Mouse (Mus musculus): Measurements from ENCODE around the gene Rab11b. TPM values are rescaled to one million over a fixed set of nuclear protein-coding genes. Genes with fewer than 3 reads are reported as not detected.

Gene Rab11b
- total and polyA plus RNA-seq, 3 experiments = 24.0 to 105 TPM; not detected in 1

DNA sequence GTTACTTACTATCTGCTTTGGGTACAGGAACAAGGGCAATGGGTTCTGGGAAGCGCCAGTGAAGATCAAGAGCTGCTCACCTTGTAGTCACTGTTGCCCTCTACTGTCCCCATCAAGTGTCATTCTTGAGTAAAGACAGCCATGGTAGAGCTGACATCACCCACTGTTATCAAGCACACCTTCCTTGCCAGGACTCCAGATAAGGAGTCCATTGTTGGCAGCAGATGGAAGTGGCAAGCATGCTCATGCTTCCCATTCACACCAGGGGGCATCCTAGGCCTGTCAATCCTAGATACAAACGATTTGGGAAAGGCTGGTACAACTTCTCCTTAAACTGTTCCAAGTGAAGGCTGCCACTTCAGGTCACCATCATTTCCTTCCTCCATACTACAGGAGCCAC lies 14.3 kb downstream of the Rab11b start:
- no peak overlapping the region for H3K9ac ChIP-seq (ENCODE audit: control insufficient read depth, low read depth, low read length, poor library complexity, severe bottlenecking)
- H3K36me3 ChIP-seq (ENCODE audit: control insufficient read depth in 1 of 2, insufficient read depth in 2 of 2, low read length in 2 of 2) = peaks cover 2 to 9% of the 10 kb centered on the region in 2 experiments; a peak in 3 of 4 replicates
- no peaks in the 10 kb centered on the region for H3K27me3 ChIP-seq (ENCODE audit: control insufficient read depth in 1 of 2, insufficient read depth in 2 of 2, low read length in 2 of 2)
- peak; percentile 72 for DNase-seq (ENCODE audit: low read depth, low spot score)
- no peak overlapping the region for H3K27ac ChIP-seq (ENCODE audit: control insufficient read depth, low read depth, low read length)
- no peak for TF ChIP-seq MAZ (IDR thresholded peaks at IDR 0.05; ENCODE audit: low read depth, low read length)
- peak; percentile 25; the same call in 1 of the 2 replicates for TF ChIP-seq SIN3A (IDR thresholded peaks at IDR 0.05; ENCODE audit: low read length)
- peak; percentile 52 for TF ChIP-seq SMC3 (IDR thresholded peaks at IDR 0.05; ENCODE audit: low read depth, low read length)
- 0 out of 2 replicates have a peak, but pooled peaks have one; percentile 2 for TF ChIP-seq ELF1 (IDR thresholded peaks at IDR 0.05; ENCODE audit: low read depth, low read length)
- TF ChIP-seq GATA1 (IDR thresholded peaks at IDR 0.05; ENCODE audit: low read depth, low read length) = peak; percentile 90
- no peak for TF ChIP-seq ZC3H11A (IDR thresholded peaks at IDR 0.05; ENCODE audit: low read depth, low read length)
- peak; percentile 19 to 66 (median 27); a peak in 4 of 6 replicates for TF ChIP-seq CTCF (IDR thresholded peaks at IDR 0.05 in 2 of 3, conservative IDR thresholded peaks at IDR 0.05 in 1 of 3; ENCODE audit: control insufficient read depth in 1 of 3, insufficient read depth in 1 of 3, low read depth in 2 of 3, low read length in 3 of 3, poor library complexity in 1 of 3, severe bottlenecking in 1 of 3)
- TF ChIP-seq TCF12 (IDR thresholded peaks at IDR 0.05; ENCODE audit: low read depth, low read length) = peak; percentile 78
- peak; percentile 47; the same call in 1 of the 2 replicates for TF ChIP-seq MXI1 (IDR thresholded peaks at IDR 0.05; ENCODE audit: low read depth, low read length)
- TF ChIP-seq ETS1 (IDR thresholded peaks at IDR 0.05; ENCODE audit: low read depth, low read length) = peak; percentile 93
- TF ChIP-seq MAFK (IDR thresholded peaks at IDR 0.05; ENCODE audit: borderline replicate concordance, low read depth, low read length) = no peak
- TF ChIP-seq TAL1 (IDR thresholded peaks at IDR 0.05; ENCODE audit: low read length) = peak; percentile 48
- TF ChIP-seq MAX (IDR thresholded peaks at IDR 0.05; ENCODE audit: low read length) = no peak
- peak; percentile 57 for TF ChIP-seq RAD21 (IDR thresholded peaks at IDR 0.05; ENCODE audit: low read depth, low read length)
- TF ChIP-seq EP300 (IDR thresholded peaks at IDR 0.05; ENCODE audit: low read depth in 1 of 2, low read length in 2 of 2) = peak in 1 of 2 experiments; percentile 49; a peak in 1 of 4 replicates
- H3K79me2 ChIP-seq (ENCODE audit: control insufficient read depth, insufficient read depth, low read length, poor library complexity) = no peaks in the 10 kb centered on the region
- H3K4me1 ChIP-seq (ENCODE audit: control insufficient read depth in 1 of 2, insufficient read depth in 2 of 2, low read length in 2 of 2) = peaks cover 2 to 9% of the 10 kb centered on the region in 2 experiments; a peak in 2 of 4 replicates
- H3K9me3 ChIP-seq (replicated peaks; ENCODE audit: insufficient read depth, low read length) = no peaks in the 10 kb centered on the region
- no peak overlapping the region for H3K4me3 ChIP-seq (ENCODE audit: control insufficient read depth in 1 of 2, insufficient read depth in 1 of 2, low read depth in 2 of 2, low read length in 2 of 2)

DNA sequence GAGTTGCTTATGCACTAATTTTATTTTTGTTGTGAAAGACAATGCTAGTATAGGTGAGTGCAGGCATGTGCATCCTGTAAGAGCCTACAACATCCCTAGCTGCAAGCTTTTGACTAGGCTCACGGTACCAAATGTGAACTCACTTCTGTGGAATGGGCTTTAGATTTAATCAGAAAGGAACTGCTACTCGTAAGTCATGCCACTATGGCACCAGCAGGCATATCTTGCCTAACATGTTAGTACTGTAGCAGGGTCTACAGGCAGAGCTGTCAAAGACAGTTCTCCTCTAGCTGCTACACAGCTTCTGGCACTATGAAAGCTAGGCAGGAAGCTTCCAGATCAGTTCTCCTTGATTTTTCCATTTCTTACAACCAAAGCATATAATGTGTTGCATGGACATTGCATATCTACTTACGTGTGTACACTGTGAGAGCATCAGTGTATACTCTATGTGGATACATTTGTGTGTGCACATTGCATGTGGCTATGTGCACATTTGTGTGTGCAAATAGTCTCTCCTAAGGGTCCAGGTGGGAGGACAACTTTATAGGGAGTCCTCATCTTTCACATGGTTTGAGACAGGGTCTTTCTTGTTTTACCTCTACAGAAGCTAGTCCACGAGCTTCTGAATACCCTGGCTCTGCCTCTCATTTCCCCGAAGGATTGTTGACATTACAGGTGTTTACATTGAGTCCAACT lies 15.5 kb downstream of the Rab11b start:
- TF ChIP-seq SIN3A (IDR thresholded peaks at IDR 0.05; ENCODE audit: low read length) (no peak), KAT2A (conservative IDR thresholded peaks at IDR 0.05; ENCODE audit: low read depth, low read length) (no peak), GABPA (IDR thresholded peaks at IDR 0.05; ENCODE audit: low read depth, low read length) (no peak), CTCF (IDR thresholded peaks at IDR 0.05 in 2 of 3, conservative IDR thresholded peaks at IDR 0.05 in 1 of 3; ENCODE audit: control insufficient read depth in 1 of 3, insufficient read depth in 1 of 3, low read depth in 2 of 3, low read length in 3 of 3, poor library complexity in 1 of 3, severe bottlenecking in 1 of 3) (no peak), MYB (IDR thresholded peaks at IDR 0.05; ENCODE audit: low read depth, low read length) (no peak), UBTF (IDR thresholded peaks at IDR 0.05; ENCODE audit: borderline replicate concordance, insufficient read depth, low read depth, low read length) (no peak), POLR2AphosphoS2 (IDR thresholded peaks at IDR 0.05; ENCODE audit: low read length) (0 out of 2 replicates have a peak, but pooled peaks have one; percentile 42)
- Histone ChIP-seq H3K4me1 (ENCODE audit: control insufficient read depth in 1 of 2, insufficient read depth in 2 of 2, low read length in 2 of 2) (peaks cover 2 to 9% of the 10 kb centered on the region in 2 experiments; a peak in 2 of 4 replicates), H3K9ac (ENCODE audit: control insufficient read depth, low read depth, low read length, poor library complexity, severe bottlenecking) (no peak overlapping the region), H3K36me3 (ENCODE audit: control insufficient read depth in 1 of 2, insufficient read depth in 2 of 2, low read length in 2 of 2) (peaks cover 0 to 9% of the 10 kb centered on the region in 2 experiments; a peak in 3 of 4 replicates), H3K27me3 (ENCODE audit: control insufficient read depth in 1 of 2, insufficient read depth in 2 of 2, low read length in 2 of 2) (no peaks in the 10 kb centered on the region), H3K4me3 (ENCODE audit: control insufficient read depth in 1 of 2, insufficient read depth in 1 of 2, low read depth in 2 of 2, low read length in 2 of 2) (no peak overlapping the region), H3K27ac (ENCODE audit: control insufficient read depth, low read depth, low read length) (no peak overlapping the region), H3K9me3 (replicated peaks; ENCODE audit: insufficient read depth, low read length) (no peaks in the 10 kb centered on the region), H3K79me2 (ENCODE audit: control insufficient read depth, insufficient read depth, low read length, poor library complexity) (no peaks in the 10 kb centered on the region)
- no peak for DNase-seq (ENCODE audit: low read depth, low spot score)
